8 mouse cellular contexts compared by ENCODE assay signal in genomic region chr2:93956331-93956801, GRCm38 (mm10). TPM values are rescaled to one million over a fixed set of nuclear protein-coding genes. Genes with fewer than 3 reads are reported as not detected.
DNase-seq lines count a peak whose midpoint lies in the region; ATAC-seq and TF ChIP-seq lines count a peak whose summit lies in the region.

No protein-coding gene starts in this region.

- peak; percentile 40 for ATAC-seq in forebrain, embryonic 11.5 days (replicated peaks; ENCODE audit: low FRiP score)
- ATAC-seq in heart, embryonic 15.5 days (replicated peaks; ENCODE audit: insufficient number of reproducible peaks, insufficient read depth, low FRiP score, low read depth), result peak; percentile 37
- peak; percentile 36 for ATAC-seq in kidney, postnatal 0 days (replicated peaks; ENCODE audit: low FRiP score, low read depth)
- no peak for ATAC-seq in liver, embryonic 14.5 days (ENCODE audit: insufficient read depth)
- peak; percentile 52 for ATAC-seq in neural tube, embryonic 12.5 days (ENCODE audit: low FRiP score, low read depth)

- no peaks in the 10 kb centered on the region for H3K9me3 ChIP-seq in forebrain, embryonic 11.5 days (ENCODE audit: control insufficient read depth, low read length)
- H3K9me3 ChIP-seq in heart, embryonic 15.5 days (replicated peaks), result no peaks in the 10 kb centered on the region
- no peaks in the 10 kb centered on the region for H3K9me3 ChIP-seq in kidney, postnatal 0 days (replicated peaks; ENCODE audit: low read length)
- no peaks in the 10 kb centered on the region for H3K9me3 ChIP-seq in liver, embryonic 14.5 days (ENCODE audit: control insufficient read depth, low read length)
- H3K9me3 ChIP-seq in neural tube, embryonic 12.5 days, result no peaks in the 10 kb centered on the region

- under 1% methylated on average over 44 of the region's 44 CpGs for WGBS in forebrain, embryonic 11.5 days
- WGBS in heart, embryonic 15.5 days, result under 1% methylated on average over 44 of the region's 44 CpGs
- under 1% methylated on average over 39 of the region's 44 CpGs for WGBS in kidney, postnatal 0 days
- WGBS in liver, embryonic 14.5 days (ENCODE audit: insufficient replicate concordance), result 1% methylated on average over 41 of the region's 44 CpGs
- under 1% methylated on average over 44 of the region's 44 CpGs for WGBS in neural tube, embryonic 12.5 days

- peaks cover 12% of the 10 kb centered on the region; the same call in 1 of the 2 replicates for H3K4me1 ChIP-seq in forebrain, embryonic 11.5 days (replicated peaks; ENCODE audit: control insufficient read depth, insufficient read depth, low read length)
- H3K4me1 ChIP-seq in heart, embryonic 15.5 days (replicated peaks), result peaks cover 28% of the 10 kb centered on the region
- H3K4me1 ChIP-seq in kidney, postnatal 0 days (replicated peaks; ENCODE audit: insufficient read depth, low read length), result peaks cover 26% of the 10 kb centered on the region
- H3K4me1 ChIP-seq in liver, embryonic 14.5 days (replicated peaks; ENCODE audit: control insufficient read depth in 2 of 2, insufficient read depth in 2 of 2, low read length in 1 of 2), result no peaks in the 10 kb centered on the region
- H3K4me1 ChIP-seq in neural tube, embryonic 12.5 days, result peaks cover 31% of the 10 kb centered on the region

- peaks cover 5% of the 10 kb centered on the region; the same call in 1 of the 2 replicates for H3K27me3 ChIP-seq in forebrain, embryonic 11.5 days (ENCODE audit: control insufficient read depth, insufficient read depth, low read length)
- H3K27me3 ChIP-seq in heart, embryonic 15.5 days, result peaks cover 46% of the 10 kb centered on the region
- H3K27me3 ChIP-seq in kidney, postnatal 0 days (ENCODE audit: insufficient read depth, low read length), result peaks cover 19% of the 10 kb centered on the region
- peaks cover 44% of the 10 kb centered on the region for H3K27me3 ChIP-seq in liver, embryonic 14.5 days (ENCODE audit: control insufficient read depth, insufficient read depth, low read length)
- H3K27me3 ChIP-seq in neural tube, embryonic 12.5 days (replicated peaks), result peaks cover 58% of the 10 kb centered on the region

- H3K27ac ChIP-seq in forebrain, embryonic 11.5 days (ENCODE audit: low read depth, low read length), result no peak overlapping the region; the same call in 1 of the 2 replicates
- peak overlapping the region; percentile 60 for H3K27ac ChIP-seq in heart, embryonic 15.5 days
- peak overlapping the region; percentile 70 for H3K27ac ChIP-seq in kidney, postnatal 0 days
- no peak overlapping the region for H3K27ac ChIP-seq in liver, embryonic 14.5 days
- no peak overlapping the region for H3K27ac ChIP-seq in neural tube, embryonic 12.5 days

- H3K9ac ChIP-seq in forebrain, embryonic 11.5 days (ENCODE audit: low read length), result peak overlapping the region; percentile 81
- peak overlapping the region; percentile 71 for H3K9ac ChIP-seq in heart, embryonic 15.5 days
- peak overlapping the region; percentile 79 for H3K9ac ChIP-seq in kidney, postnatal 0 days (ENCODE audit: low read depth, low read length)
- H3K9ac ChIP-seq in liver, embryonic 14.5 days (replicated peaks), result no peak overlapping the region; the same call in 1 of the 2 replicates
- H3K9ac ChIP-seq in neural tube, embryonic 12.5 days, result peak overlapping the region; percentile 83

- peak overlapping the region; percentile 64 for H3K4me3 ChIP-seq in forebrain, embryonic 11.5 days (ENCODE audit: low read depth, low read length)
- peak overlapping the region; percentile 76 for H3K4me3 ChIP-seq in heart, embryonic 15.5 days
- peak overlapping the region; percentile 67 for H3K4me3 ChIP-seq in kidney, postnatal 0 days (replicated peaks; ENCODE audit: low read depth, low read length)
- peak overlapping the region; percentile 15 to 49 for H3K4me3 ChIP-seq in liver, embryonic 14.5 days (ENCODE audit: insufficient read depth in 1 of 2, low read depth in 2 of 2, low read length in 2 of 2)
- H3K4me3 ChIP-seq in neural tube, embryonic 12.5 days, result peak overlapping the region; percentile 68

- TF ChIP-seq CTCF in kidney, postnatal 0 days (IDR thresholded peaks at IDR 0.05; ENCODE audit: low read depth), result no peak
- no peak for TF ChIP-seq CTCF in liver, embryonic 14.5 days (IDR thresholded peaks at IDR 0.05; ENCODE audit: low read depth)

- peak; percentile 41 for DNase-seq in urinary bladder, adult 2 months (ENCODE audit: low spot score)
- no peak for DNase-seq in urinary bladder, postnatal 10 days (ENCODE audit: low spot score)
- peak; percentile 82 for DNase-seq in forebrain, embryonic 11.5 days (ENCODE audit: low spot score)
- DNase-seq in kidney, postnatal 0 days (ENCODE audit: low spot score), result peak; percentile 71
- DNase-seq in liver, embryonic 14.5 days (ENCODE audit: low read depth in 3 of 3, low spot score in 3 of 3), result no peak
- peak; percentile 20 for DNase-seq in urinary bladder, postnatal 25 days (ENCODE audit: low spot score)

- no peak for TF ChIP-seq EP300 in liver, embryonic 14.5 days (IDR thresholded peaks at IDR 0.05; ENCODE audit: low read depth)

- no peaks in the 10 kb centered on the region for H3K36me3 ChIP-seq in forebrain, embryonic 11.5 days (ENCODE audit: control insufficient read depth, insufficient read depth, low read length)
- H3K36me3 ChIP-seq in heart, embryonic 15.5 days, result no peaks in the 10 kb centered on the region
- no peaks in the 10 kb centered on the region for H3K36me3 ChIP-seq in kidney, postnatal 0 days (ENCODE audit: insufficient read depth, low read length)
- no peaks in the 10 kb centered on the region for H3K36me3 ChIP-seq in liver, embryonic 14.5 days (replicated peaks; ENCODE audit: control insufficient read depth, insufficient read depth, low read depth)
- H3K36me3 ChIP-seq in neural tube, embryonic 12.5 days, result no peaks in the 10 kb centered on the region

- H3K4me2 ChIP-seq in forebrain, embryonic 11.5 days (ENCODE audit: low read depth, low read length, severe bottlenecking), result peak overlapping the region; percentile 99
- H3K4me2 ChIP-seq in heart, embryonic 15.5 days, result peak overlapping the region; percentile 99
- peak overlapping the region; percentile 91 for H3K4me2 ChIP-seq in kidney, postnatal 0 days (ENCODE audit: low read length)
- H3K4me2 ChIP-seq in liver, embryonic 14.5 days (ENCODE audit: low read depth), result peak overlapping the region; percentile 49
- H3K4me2 ChIP-seq in neural tube, embryonic 12.5 days (replicated peaks), result peak overlapping the region; percentile 98

RNA-seq across cellular contexts. Expression of gene Gm13889, which starts 0.6 kb away (rescaled TPM):
- 48.1 and 49.8 TPM in 2 replicates for polyA plus RNA-seq in urinary bladder, adult 2 months (2012; rRNA removed)
- polyA plus RNA-seq in forebrain, embryonic 11.5 days (2014; fragmentation: Nextera tagmentation; extraction: Ambion mirVana), result 8.5 and 11.2 TPM in 2 replicates
- polyA plus RNA-seq in heart, embryonic 15.5 days (2015; fragmentation: Nextera tagmentation; extraction: Ambion mirVana), result 7.6 and 9.4 TPM in 2 replicates
- 22.2 and 24.8 TPM in 2 replicates for polyA plus RNA-seq in kidney, postnatal 0 days (2015; fragmentation: Nextera tagmentation; extraction: Ambion mirVana)
- 2.2 and 3.0 TPM in 2 replicates for polyA plus RNA-seq in liver, embryonic 14.5 days (2012; rRNA removed)
- 1.7 and 2.3 TPM in 2 replicates for polyA plus RNA-seq in liver, embryonic 14.5 days (2014; fragmentation: Nextera tagmentation; extraction: Ambion mirVana)
- 11.6 and 12.6 TPM in 2 replicates for polyA plus RNA-seq in neural tube, embryonic 12.5 days (2016; fragmentation: Nextera tagmentation; extraction: Ambion mirVana)

RNA-seq across cellular contexts. Expression of gene Gm27027, which starts 39.8 kb away (rescaled TPM):
- not detected in 2 replicates for polyA plus RNA-seq in urinary bladder, adult 2 months (2012; rRNA removed)
- polyA plus RNA-seq in forebrain, embryonic 11.5 days (2014; fragmentation: Nextera tagmentation; extraction: Ambion mirVana), result not detected in 2 replicates
- not detected in 2 replicates for polyA plus RNA-seq in heart, embryonic 15.5 days (2015; fragmentation: Nextera tagmentation; extraction: Ambion mirVana)
- not detected in 2 replicates for polyA plus RNA-seq in kidney, postnatal 0 days (2015; fragmentation: Nextera tagmentation; extraction: Ambion mirVana)
- not detected in 2 replicates for polyA plus RNA-seq in liver, embryonic 14.5 days (2012; rRNA removed)
- polyA plus RNA-seq in liver, embryonic 14.5 days (2014; fragmentation: Nextera tagmentation; extraction: Ambion mirVana), result not detected in 2 replicates
- not detected in 2 replicates for polyA plus RNA-seq in neural tube, embryonic 12.5 days (2016; fragmentation: Nextera tagmentation; extraction: Ambion mirVana)

RNA-seq across cellular contexts. Expression of gene Alkbh3, which starts 54.2 kb away (rescaled TPM):
- polyA plus RNA-seq in urinary bladder, adult 2 months (2012; rRNA removed), result 69.6 and 77.1 TPM in 2 replicates
- polyA plus RNA-seq in forebrain, embryonic 11.5 days (2014; fragmentation: Nextera tagmentation; extraction: Ambion mirVana), result 51.4 and 51.9 TPM in 2 replicates
- 59.2 and 64.7 TPM in 2 replicates for polyA plus RNA-seq in heart, embryonic 15.5 days (2015; fragmentation: Nextera tagmentation; extraction: Ambion mirVana)
- polyA plus RNA-seq in kidney, postnatal 0 days (2015; fragmentation: Nextera tagmentation; extraction: Ambion mirVana), result 74.9 and 75.0 TPM in 2 replicates
- polyA plus RNA-seq in liver, embryonic 14.5 days (2012; rRNA removed), result 16.6 and 21.4 TPM in 2 replicates
- 27.3 and 32.1 TPM in 2 replicates for polyA plus RNA-seq in liver, embryonic 14.5 days (2014; fragmentation: Nextera tagmentation; extraction: Ambion mirVana)
- 50.5 and 57.6 TPM in 2 replicates for polyA plus RNA-seq in neural tube, embryonic 12.5 days (2016; fragmentation: Nextera tagmentation; extraction: Ambion mirVana)

Comparison
In these comparisons a context has a peak if more than half of its experiments do, and no peak if none do; other contexts are left out.
1. DNase-seq: peak in urinary bladder, adult 2 months (single experiment), forebrain, embryonic 11.5 days (single experiment), kidney, postnatal 0 days (single experiment) and urinary bladder, postnatal 25 days (single experiment); none in urinary bladder, postnatal 10 days (single experiment) and liver, embryonic 14.5 days (0 of 3).
2. H3K27ac ChIP-seq: peak in heart, embryonic 15.5 days (single experiment) and kidney, postnatal 0 days (single experiment); none in forebrain, embryonic 11.5 days (single experiment), liver, embryonic 14.5 days (single experiment) and neural tube, embryonic 12.5 days (single experiment).
3. H3K4me2 ChIP-seq: peak in every context shown above with its lines; median percentile 99 in forebrain, embryonic 11.5 days; 99 in heart, embryonic 15.5 days; 98 in neural tube, embryonic 12.5 days; 91 in kidney, postnatal 0 days; 49 in liver, embryonic 14.5 days.
4. Peak in every context shown above with its lines, with median percentiles within 50 percentile points of each other: H3K4me3 ChIP-seq.